Mouse (Mus musculus) kidney, adult 11 months (tissue): Measurements from ENCODE around the gene Map1lc3b.

Source experiments
- DNase-seq: peaks from one replicate; pipeline ENCODE4 v3.0.0; 2022

Gene Map1lc3b

GRCm38 (mm10) chr8:121590203-121591177, at the start of gene Map1lc3b:
Gene Map1lc3b (plus strand): TSS chr8:121590361.
- DNase-seq, result peak; percentile 92

GRCm38 (mm10) chr8:121541862-121542261, 48.3 kb upstream of the Map1lc3b start:
- no peak for DNase-seq

GRCm38 (mm10) chr8:121542901-121543300, 47.3 kb upstream of the Map1lc3b start:
- DNase-seq, result no peak

GRCm38 (mm10) chr8:121544276-121544785, 45.8 kb upstream of the Map1lc3b start, which contains the start of gene 1700018B08Rik:
Gene 1700018B08Rik (minus strand): TSS chr8:121544320.
- no peak for DNase-seq

- DNase-seq, result no peak
Observed at GRCm38 (mm10) chr8:121544936-121545335, 45.2 kb upstream of the Map1lc3b start.

- DNase-seq, result peak; percentile 59
Observed at GRCm38 (mm10) chr8:121547132-121547531, 43.0 kb upstream of the Map1lc3b start.

- no peak for DNase-seq
Observed at GRCm38 (mm10) chr8:121550056-121550455, 40.1 kb upstream of the Map1lc3b start.

- no peak for DNase-seq
Observed at GRCm38 (mm10) chr8:121551065-121551985, 38.8 kb upstream of the Map1lc3b start.

GRCm38 (mm10) chr8:121552506-121552905, 37.7 kb upstream of the Map1lc3b start:
- DNase-seq, result no peak

GRCm38 (mm10) chr8:121553831-121554475, 36.2 kb upstream of the Map1lc3b start:
- no peak for DNase-seq

- no peak for DNase-seq
Observed at GRCm38 (mm10) chr8:121557746-121558145, 32.4 kb upstream of the Map1lc3b start.

- no peak for DNase-seq
Observed at GRCm38 (mm10) chr8:121558538-121558937, 31.6 kb upstream of the Map1lc3b start.

- DNase-seq, result no peak
Observed at GRCm38 (mm10) chr8:121559801-121560200, 30.4 kb upstream of the Map1lc3b start.

- no peak for DNase-seq
Observed at GRCm38 (mm10) chr8:121560432-121561100, 29.6 kb upstream of the Map1lc3b start.

- DNase-seq, result no peak
Observed at GRCm38 (mm10) chr8:121561636-121562345, 28.4 kb upstream of the Map1lc3b start.

- DNase-seq, result peak; percentile 21
Observed at GRCm38 (mm10) chr8:121562941-121563351, 27.2 kb upstream of the Map1lc3b start.

GRCm38 (mm10) chr8:121563701-121564100, 26.5 kb upstream of the Map1lc3b start:
- DNase-seq, result no peak

- DNase-seq, result no peak
Observed at GRCm38 (mm10) chr8:121568321-121568720, 21.8 kb upstream of the Map1lc3b start.

GRCm38 (mm10) chr8:121570335-121570734, 19.8 kb upstream of the Map1lc3b start:
- DNase-seq, result no peak

GRCm38 (mm10) chr8:121570801-121571200, 19.4 kb upstream of the Map1lc3b start:
- no peak for DNase-seq

GRCm38 (mm10) chr8:121572121-121572520, 18.0 kb upstream of the Map1lc3b start:
- no peak for DNase-seq
